Mouse (Mus musculus): ENCODE data around the gene Col4a3bp. TPM values are rescaled to one million over a fixed set of nuclear protein-coding genes. Genes with fewer than 3 reads are reported as not detected.

Gene Col4a3bp
- polyA plus RNA-seq, 1 experiment = 13.9 TPM

- H3K4me3 ChIP-seq (ENCODE audit: insufficient read depth, poor library complexity, severe bottlenecking) = no peak overlapping the region
- peaks cover 73% of the 10 kb centered on the region for H3K79me3 ChIP-seq (ENCODE audit: low read depth)
- H3K27me3 ChIP-seq (ENCODE audit: control insufficient read depth, insufficient read depth, insufficient read length) = no peaks in the 10 kb centered on the region
- H3K36me3 ChIP-seq (ENCODE audit: control insufficient read depth, insufficient read depth) = peaks cover 23% of the 10 kb centered on the region
- no peak overlapping the region for H3ac ChIP-seq (ENCODE audit: control insufficient read depth, insufficient read length, low read depth)
- TF ChIP-seq CEBPB (IDR thresholded peaks at IDR 0.05; ENCODE audit: low read depth) = no peak
- TF ChIP-seq CTCF (IDR thresholded peaks at IDR 0.05; ENCODE audit: control insufficient read depth, insufficient read depth, insufficient read length) = no peak
- TF ChIP-seq MAX (IDR thresholded peaks at IDR 0.05) = no peak
- TF ChIP-seq MYOD1 (IDR thresholded peaks at IDR 0.05; ENCODE audit: control insufficient read depth, insufficient read length, low read depth) = no peak
- TF ChIP-seq MYOG (IDR thresholded peaks at IDR 0.05; ENCODE audit: control insufficient read depth, extremely low read depth, insufficient read length) = no peak
- no peak for TF ChIP-seq FOSL1 (IDR thresholded peaks at IDR 0.05; ENCODE audit: insufficient read depth, low read length, poor library complexity, severe bottlenecking)
- TF ChIP-seq USF1 (IDR thresholded peaks at IDR 0.05; ENCODE audit: low read depth) = no peak
- peaks cover 92% of the 10 kb centered on the region for H3K79me2 ChIP-seq (ENCODE audit: control insufficient read depth, insufficient read depth)
Measured at GRCm38 (mm10) chr13:96529542-96529941, 12.9 kb upstream of the Col4a3bp start.

DNA sequence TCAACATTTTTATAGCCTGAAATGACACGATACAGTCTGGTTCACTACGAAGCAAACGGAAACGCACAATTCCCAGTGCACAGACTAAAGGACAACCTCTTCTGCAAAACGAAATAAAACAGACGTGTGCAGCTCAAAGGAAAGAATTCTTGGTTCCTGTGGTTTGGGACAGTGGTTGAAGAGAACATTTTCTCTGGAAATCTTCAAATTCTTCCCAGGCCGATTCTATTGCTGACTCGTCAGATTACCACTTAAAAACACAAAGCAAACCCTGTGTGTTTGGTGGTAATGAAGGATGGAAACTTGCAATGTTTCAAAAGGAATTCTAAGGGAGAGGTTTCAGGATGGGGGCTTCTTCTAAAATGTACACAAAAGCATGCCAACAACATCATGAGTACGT is 12.4 kb upstream of the Col4a3bp start:
- Histone ChIP-seq H3K79me2 (ENCODE audit: control insufficient read depth, insufficient read depth) (peaks cover 92% of the 10 kb centered on the region), H3K27me3 (ENCODE audit: control insufficient read depth, insufficient read depth, insufficient read length) (no peaks in the 10 kb centered on the region), H3K79me3 (ENCODE audit: low read depth) (peaks cover 77% of the 10 kb centered on the region), H3K36me3 (ENCODE audit: control insufficient read depth, insufficient read depth) (peaks cover 23% of the 10 kb centered on the region), H3K4me3 (ENCODE audit: insufficient read depth, poor library complexity, severe bottlenecking) (no peak overlapping the region), H3ac (ENCODE audit: control insufficient read depth, insufficient read length, low read depth) (no peak overlapping the region)
- TF ChIP-seq CTCF (IDR thresholded peaks at IDR 0.05; ENCODE audit: control insufficient read depth, insufficient read depth, insufficient read length) = no peak
- TF ChIP-seq FOSL1 (IDR thresholded peaks at IDR 0.05; ENCODE audit: insufficient read depth, low read length, poor library complexity, severe bottlenecking) = no peak
- no peak for TF ChIP-seq MYOD1 (IDR thresholded peaks at IDR 0.05; ENCODE audit: control insufficient read depth, insufficient read length, low read depth)
- TF ChIP-seq CEBPB (IDR thresholded peaks at IDR 0.05; ENCODE audit: low read depth) = no peak
- TF ChIP-seq MAX (IDR thresholded peaks at IDR 0.05) = no peak
- no peak for TF ChIP-seq USF1 (IDR thresholded peaks at IDR 0.05; ENCODE audit: low read depth)
- no peak for TF ChIP-seq MYOG (IDR thresholded peaks at IDR 0.05; ENCODE audit: control insufficient read depth, extremely low read depth, insufficient read length)

DNA sequence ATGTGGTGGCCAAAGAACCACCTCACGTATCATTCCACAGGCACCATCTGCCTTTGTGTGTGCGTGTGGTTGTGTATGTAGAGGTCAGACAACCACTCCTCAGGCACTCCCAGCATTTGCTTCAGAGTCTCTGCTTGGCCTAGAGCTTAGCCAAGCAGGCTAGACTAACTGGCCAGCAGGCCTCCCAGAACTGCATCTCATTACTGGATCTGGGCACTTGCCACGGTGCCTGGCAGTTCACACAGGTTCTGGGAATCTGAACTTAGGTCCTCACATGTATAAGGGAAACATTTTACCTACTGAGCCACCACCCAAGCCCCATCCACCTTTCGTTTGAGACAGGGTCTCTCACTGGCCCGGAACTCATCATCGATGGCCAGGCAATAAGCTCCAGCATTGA is 10.2 kb upstream of the Col4a3bp start:
- H3K36me3 ChIP-seq (ENCODE audit: control insufficient read depth, insufficient read depth) = peaks cover 19% of the 10 kb centered on the region
- peaks cover 85% of the 10 kb centered on the region for H3K79me3 ChIP-seq (ENCODE audit: low read depth)
- H3K79me2 ChIP-seq (ENCODE audit: control insufficient read depth, insufficient read depth) = peaks cover 97% of the 10 kb centered on the region
- H3ac ChIP-seq (ENCODE audit: control insufficient read depth, insufficient read length, low read depth) = no peak overlapping the region
- no peak overlapping the region for H3K4me3 ChIP-seq (ENCODE audit: insufficient read depth, poor library complexity, severe bottlenecking)
- no peaks in the 10 kb centered on the region for H3K27me3 ChIP-seq (ENCODE audit: control insufficient read depth, insufficient read depth, insufficient read length)
- TF ChIP-seq CTCF (IDR thresholded peaks at IDR 0.05; ENCODE audit: control insufficient read depth, insufficient read depth, insufficient read length) (no peak), MYOD1 (IDR thresholded peaks at IDR 0.05; ENCODE audit: control insufficient read depth, insufficient read length, low read depth) (no peak), MAX (IDR thresholded peaks at IDR 0.05) (no peak), CEBPB (IDR thresholded peaks at IDR 0.05; ENCODE audit: low read depth) (no peak), USF1 (IDR thresholded peaks at IDR 0.05; ENCODE audit: low read depth) (no peak), FOSL1 (IDR thresholded peaks at IDR 0.05; ENCODE audit: insufficient read depth, low read length, poor library complexity, severe bottlenecking) (no peak), MYOG (IDR thresholded peaks at IDR 0.05; ENCODE audit: control insufficient read depth, extremely low read depth, insufficient read length) (no peak)

GRCm38 (mm10) chr13:96533742-96534141 is 8.7 kb upstream of the Col4a3bp start:
- no peaks in the 10 kb centered on the region for H3K27me3 ChIP-seq (ENCODE audit: control insufficient read depth, insufficient read depth, insufficient read length)
- H3K79me3 ChIP-seq (ENCODE audit: low read depth) = peaks cover 87% of the 10 kb centered on the region
- peaks cover 15% of the 10 kb centered on the region for H3K36me3 ChIP-seq (ENCODE audit: control insufficient read depth, insufficient read depth)
- H3K79me2 ChIP-seq (ENCODE audit: control insufficient read depth, insufficient read depth) = peaks cover 97% of the 10 kb centered on the region
- H3ac ChIP-seq (ENCODE audit: control insufficient read depth, insufficient read length, low read depth) = no peak overlapping the region
- H3K4me3 ChIP-seq (ENCODE audit: insufficient read depth, poor library complexity, severe bottlenecking) = no peak overlapping the region
- peak; percentile 95 for TF ChIP-seq FOSL1 (IDR thresholded peaks at IDR 0.05; ENCODE audit: insufficient read depth, low read length, poor library complexity, severe bottlenecking)
- no peak for TF ChIP-seq CTCF (IDR thresholded peaks at IDR 0.05; ENCODE audit: control insufficient read depth, insufficient read depth, insufficient read length)
- no peak for TF ChIP-seq MYOD1 (IDR thresholded peaks at IDR 0.05; ENCODE audit: control insufficient read depth, insufficient read length, low read depth)
- TF ChIP-seq MAX (IDR thresholded peaks at IDR 0.05) = peak; percentile 52
- peak; percentile 42 for TF ChIP-seq CEBPB (IDR thresholded peaks at IDR 0.05; ENCODE audit: low read depth)

DNA sequence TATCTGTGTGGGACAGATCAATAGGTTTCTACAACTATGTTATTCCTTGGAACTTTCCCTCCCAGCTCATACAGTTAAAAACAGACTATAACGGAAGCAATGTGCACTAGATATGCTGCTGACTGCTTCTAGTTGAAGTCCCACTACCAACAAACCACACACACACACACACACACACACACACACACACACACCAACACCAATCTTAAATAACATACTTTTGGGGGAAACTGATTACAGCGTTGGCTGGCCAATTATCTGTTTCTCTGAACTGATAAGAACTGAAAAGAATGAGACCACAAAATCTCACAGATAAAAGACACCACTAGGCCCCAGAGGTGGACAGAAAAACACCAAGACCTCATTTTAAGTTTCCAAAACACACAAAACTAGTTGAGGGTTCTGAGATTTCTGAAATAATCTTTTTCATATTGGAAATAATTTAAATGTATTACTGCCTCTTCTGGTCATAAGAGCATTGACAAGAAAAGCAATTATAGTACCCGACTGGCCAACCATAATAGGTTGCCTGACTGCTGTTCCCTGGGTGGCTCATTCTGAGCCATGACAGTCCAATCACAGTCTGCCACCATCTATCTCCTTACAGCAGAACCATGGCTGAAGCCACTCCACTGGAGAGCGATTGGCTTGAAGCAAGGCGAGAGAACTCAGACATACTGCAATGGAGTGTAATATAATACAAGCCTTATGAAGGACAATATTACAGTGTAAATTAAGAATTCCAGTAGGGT is 5.4 kb upstream of the Col4a3bp start:
- no peaks in the 10 kb centered on the region for H3K27me3 ChIP-seq (ENCODE audit: control insufficient read depth, insufficient read depth, insufficient read length)
- peaks cover 97% of the 10 kb centered on the region for H3K79me2 ChIP-seq (ENCODE audit: control insufficient read depth, insufficient read depth)
- H3K4me3 ChIP-seq (ENCODE audit: insufficient read depth, poor library complexity, severe bottlenecking) = no peak overlapping the region
- peaks cover 80% of the 10 kb centered on the region for H3K79me3 ChIP-seq (ENCODE audit: low read depth)
- no peaks in the 10 kb centered on the region for H3K36me3 ChIP-seq (ENCODE audit: control insufficient read depth, insufficient read depth)
- H3ac ChIP-seq (ENCODE audit: control insufficient read depth, insufficient read length, low read depth) = no peak overlapping the region
- no peak for TF ChIP-seq CTCF (IDR thresholded peaks at IDR 0.05; ENCODE audit: control insufficient read depth, insufficient read depth, insufficient read length)
- TF ChIP-seq FOSL1 (IDR thresholded peaks at IDR 0.05; ENCODE audit: insufficient read depth, low read length, poor library complexity, severe bottlenecking) = no peak
- no peak for TF ChIP-seq CEBPB (IDR thresholded peaks at IDR 0.05; ENCODE audit: low read depth)
- TF ChIP-seq MYOG (IDR thresholded peaks at IDR 0.05; ENCODE audit: control insufficient read depth, extremely low read depth, insufficient read length) = no peak
- no peak for TF ChIP-seq MYOD1 (IDR thresholded peaks at IDR 0.05; ENCODE audit: control insufficient read depth, insufficient read length, low read depth)
- TF ChIP-seq MAX (IDR thresholded peaks at IDR 0.05) = no peak
